Mouse (Mus musculus) 3T3-L1 (cell line): ENCODE measurements around the gene Tmem145.
"Not testable (repeated sequence)": the region's sequence is repeated elsewhere in the genome, so short reads cannot be mapped to it uniquely, and the experiment has no call there.

Experiments used
- DNase-seq: peaks from one replicate; pipeline ENCODE4 v3.0.0-alpha.2; 2015; ENCODE audit warnings: low read depth, low spot score

Gene Tmem145

DNA sequence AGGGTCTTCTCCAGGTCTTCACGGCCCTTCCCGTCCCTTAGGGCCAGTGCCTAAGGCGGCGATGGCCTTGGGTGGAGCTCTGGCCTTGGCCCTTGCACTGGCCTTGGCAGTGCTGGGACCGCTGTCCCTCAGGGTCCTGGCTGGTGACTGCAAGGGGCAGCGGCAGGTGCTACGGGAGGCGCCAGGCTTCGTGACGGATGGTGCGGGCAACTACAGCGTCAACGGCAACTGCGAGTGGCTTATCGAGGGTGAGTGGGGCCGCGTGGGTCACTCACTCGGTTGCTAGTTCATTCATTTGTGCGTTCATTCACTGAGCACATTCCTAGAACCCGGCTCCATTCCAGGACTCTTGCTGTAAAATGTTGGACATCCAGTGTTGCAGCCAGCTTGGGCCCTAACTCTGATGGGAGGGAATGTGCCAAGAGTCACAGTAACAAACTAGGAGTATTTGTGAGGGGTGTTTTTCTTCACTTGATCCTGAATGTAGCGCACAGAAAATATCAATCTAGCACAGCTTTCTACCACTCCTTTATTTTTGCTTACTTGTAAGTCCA, 11.6 kb downstream of the Tmem145 start:
- peak; percentile 21 for DNase-seq

DNA sequence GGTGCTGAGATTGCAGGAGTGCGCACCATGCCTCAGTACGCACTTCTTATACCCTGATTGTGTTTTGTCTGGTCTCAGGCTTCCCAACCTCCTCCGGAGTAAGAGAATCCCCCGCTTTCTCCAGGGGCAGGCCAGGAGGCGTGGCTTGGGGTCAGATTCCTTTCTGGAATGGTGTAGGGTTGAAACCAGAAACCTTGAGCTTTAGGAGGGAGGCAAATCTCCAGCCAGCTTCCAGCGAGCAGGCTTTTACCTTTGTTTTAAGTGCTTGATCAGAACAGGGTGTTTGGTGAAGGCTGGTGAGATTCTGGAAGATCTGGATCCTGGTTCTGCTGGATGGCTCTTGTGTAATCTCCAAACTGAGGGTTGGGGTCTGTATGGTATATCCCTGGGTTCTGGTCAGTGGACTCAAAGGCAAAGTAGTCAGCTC, 16.2 kb downstream of the Tmem145 start:
- peak; percentile 84 for DNase-seq

DNA sequence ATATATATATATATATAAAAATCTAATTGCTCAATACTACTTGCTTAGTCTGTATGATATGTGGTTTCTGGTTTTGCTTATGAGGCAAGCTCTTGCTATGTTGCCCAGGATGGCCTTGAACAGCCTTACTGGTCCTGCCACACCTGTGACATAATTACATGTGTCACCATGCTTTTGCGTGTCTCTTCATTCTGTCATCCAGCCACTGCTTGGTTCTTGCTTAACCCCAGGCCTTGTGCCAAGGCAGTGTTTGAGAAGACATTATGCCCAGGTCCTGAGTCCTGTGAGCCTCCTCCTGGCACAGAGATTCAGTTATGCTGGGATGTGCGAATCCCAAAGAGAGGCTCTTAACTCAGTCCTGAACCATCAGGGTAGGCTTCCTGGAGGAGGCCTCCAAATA, 17.3 kb downstream of the Tmem145 start:
- peak; percentile 31 for DNase-seq

DNA sequence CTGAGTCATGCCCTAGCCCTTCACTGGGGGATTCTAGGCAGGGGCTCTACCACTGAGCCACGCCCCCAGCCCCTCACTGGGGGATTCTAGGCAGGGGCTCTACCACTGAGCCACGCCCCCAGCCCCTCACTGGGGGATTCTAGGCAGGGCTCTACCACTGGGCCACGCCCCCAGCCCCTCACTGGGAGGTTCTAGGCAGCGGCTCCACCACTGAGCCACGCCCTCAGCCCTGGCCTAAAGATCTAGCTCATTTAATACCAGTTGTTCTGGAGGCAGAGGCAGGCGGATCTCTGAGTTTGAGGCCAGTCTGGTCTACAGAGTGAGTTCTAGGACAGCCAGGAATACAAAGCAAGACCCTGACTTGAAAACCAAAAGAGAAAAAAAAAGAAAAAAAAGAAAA, 19.5 kb downstream of the Tmem145 start:
- DNase-seq = not testable (repeated sequence)

DNA sequence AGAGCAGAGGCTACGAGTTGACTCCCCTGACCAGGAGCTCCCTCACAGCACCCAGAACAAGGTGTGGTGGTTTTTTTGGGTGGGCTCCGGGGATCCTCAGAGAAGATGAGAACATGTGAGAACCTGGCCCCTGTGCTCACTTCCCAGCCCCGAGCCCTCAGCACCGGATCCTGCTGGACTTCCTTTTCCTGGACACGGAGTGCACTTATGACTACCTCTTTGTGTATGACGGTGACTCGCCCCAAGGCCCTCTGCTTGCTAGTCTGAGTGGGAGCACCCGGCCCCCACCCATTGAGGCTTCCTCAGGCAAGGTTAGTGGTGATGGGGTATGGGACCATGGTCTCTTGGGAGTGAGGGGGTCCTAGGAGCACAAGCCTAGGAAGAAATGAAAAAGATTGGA, 20.3 kb downstream of the Tmem145 start:
- DNase-seq = peak; percentile 35

DNA sequence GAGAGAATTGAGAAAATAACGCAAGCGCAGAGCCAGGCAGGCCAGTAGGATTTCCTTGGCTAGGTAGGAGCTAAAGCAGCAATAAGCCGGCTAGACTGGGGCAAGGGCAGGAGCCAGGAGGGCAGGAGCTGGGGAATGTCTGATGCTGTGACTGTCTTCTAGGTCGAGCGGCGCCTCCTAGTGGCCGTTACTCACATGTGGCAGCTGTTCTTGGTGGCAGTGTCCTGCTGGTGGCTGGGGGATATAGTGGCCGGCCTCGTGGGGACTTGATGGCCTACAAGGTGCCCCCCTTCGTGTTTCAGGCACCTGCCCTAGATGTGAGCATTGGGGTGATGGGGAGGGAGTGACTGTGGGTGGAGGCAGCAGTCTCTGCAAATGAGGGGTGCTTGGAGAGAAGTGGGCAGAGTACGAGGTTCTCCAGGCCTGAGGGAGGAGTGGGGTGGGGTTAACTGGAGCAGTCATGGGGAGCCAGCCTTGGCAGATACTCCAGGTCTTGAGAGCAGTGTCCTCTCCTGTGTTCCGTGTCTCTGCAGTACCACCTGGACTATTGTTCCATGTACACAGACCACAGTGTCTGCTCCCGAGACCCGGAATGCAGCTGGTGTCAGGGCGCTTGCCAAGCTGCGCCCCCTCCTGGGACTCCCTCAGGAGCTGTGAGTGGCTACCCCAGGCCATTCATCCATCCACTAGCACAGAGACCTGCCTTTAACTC, 27.8 kb downstream of the Tmem145 start:
- peak; percentile 82 for DNase-seq

DNA sequence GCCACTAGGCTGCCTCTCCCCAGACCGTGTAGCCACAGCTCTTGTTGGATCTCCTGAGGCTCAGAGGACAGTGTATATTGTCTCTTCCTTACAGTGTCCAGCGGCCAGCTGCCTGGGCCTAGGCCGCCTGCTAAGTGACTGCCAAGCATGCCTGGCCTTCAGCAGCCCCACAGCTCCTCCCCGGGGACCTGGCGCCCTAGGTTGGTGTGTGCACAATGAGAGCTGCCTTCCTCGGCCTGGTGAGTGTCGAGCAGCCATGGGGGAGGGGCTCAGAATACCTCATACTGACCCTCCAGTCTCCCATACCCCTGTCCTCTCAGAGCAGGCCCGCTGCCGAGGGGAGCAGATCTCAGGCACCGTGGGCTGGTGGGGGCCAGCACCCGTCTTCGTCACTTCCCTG, 28.6 kb downstream of the Tmem145 start:
- no peak for DNase-seq

DNA sequence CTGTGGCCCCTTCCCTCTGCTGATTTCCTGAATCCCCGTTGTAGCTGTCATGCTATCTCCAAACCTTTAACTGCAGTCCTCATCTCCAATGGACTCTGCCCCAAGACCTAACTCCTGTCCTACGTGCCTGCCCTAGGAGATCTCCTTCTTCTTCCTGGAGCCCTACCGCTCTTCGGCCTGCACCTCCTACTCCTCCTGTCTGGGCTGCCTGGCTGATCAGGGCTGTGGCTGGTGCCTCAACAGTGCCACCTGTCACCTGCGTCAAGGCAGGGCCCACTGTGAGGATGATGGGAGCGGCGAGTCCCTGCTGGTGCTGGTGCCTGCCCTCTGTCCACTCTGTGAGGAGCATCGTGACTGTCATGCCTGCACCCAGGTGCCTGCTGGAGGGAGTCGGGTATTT, 33.4 kb downstream of the Tmem145 start:
- DNase-seq = no peak

DNA sequence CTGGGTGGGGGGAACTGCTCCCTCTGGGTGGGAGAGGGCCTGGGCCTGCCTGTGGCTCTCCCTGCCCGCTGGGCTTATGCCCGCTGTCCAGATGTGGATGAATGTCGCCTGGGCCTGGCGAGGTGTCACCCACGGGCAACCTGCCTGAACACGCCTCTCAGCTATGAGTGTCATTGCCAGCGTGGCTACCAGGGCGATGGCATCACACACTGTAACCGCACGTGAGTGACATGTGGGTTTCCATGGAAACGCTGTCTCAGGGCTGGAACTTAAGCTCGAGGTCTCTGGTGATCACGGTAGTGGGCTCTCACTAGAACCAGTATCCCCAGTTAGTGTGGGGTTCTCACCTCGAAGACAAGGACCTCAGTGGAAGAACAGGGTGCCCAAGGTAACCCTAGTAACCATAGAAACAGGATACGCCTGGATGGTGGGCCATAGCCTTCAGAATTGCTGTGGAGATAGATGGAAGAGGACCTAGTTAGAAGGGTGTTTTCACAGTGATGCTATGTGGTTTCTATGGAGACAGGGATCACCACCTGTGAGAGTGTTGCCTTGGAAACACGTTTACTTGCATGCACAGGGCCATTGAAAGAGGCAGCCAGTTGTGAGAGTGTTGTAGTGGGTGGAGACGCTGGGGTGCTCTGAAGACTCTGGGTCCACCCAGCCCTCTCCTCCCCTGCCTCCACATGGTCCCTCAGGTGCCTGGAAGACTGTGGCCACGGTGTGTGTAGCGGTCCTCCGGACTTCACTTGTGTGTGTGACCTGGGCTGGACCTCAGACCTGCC, 35.3 kb downstream of the Tmem145 start:
- DNase-seq = no peak

DNA sequence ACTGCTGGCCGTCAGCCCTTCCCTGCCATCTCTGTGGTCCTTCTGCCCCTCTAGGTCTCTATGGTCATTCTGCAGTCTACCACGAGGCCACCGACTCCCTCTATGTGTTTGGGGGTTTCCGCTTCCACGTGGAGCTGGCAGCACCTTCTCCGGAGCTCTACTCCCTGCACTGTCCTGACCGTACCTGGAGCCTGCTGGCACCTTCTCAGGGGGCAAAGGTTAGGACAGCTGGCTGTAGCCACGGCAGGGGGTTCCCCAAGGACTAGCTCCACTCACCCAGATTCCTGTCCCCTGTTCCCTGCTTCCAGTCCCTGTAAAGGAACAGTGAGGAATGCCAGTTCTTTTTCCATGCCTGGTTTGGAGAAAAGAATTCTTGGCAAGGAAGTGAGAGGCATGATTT, 43.0 kb downstream of the Tmem145 start:
- DNase-seq = no peak

DNA sequence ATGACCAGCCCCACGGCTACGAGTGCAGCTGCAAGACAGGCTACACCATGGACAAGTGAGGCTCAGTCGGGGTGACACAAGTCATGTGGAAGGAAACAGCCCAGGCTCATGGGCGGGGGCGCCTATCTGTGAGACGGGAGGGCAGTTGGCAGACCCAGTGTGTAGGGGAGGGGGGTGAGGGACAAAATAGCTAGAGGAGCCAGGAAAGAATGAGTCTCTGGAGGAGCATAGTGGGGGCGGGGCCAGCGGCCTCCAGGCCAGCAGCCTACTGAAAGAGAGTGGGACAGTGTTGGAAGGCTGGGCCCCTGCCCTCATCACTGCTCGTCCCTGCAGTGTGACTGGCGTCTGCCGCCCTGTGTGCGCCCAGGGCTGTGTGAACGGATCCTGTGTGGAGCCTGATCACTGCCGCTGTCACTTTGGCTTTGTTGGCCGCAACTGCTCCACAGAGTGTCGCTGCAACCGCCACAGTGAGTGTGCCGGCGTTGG, 52.9 kb downstream of the Tmem145 start:
- DNase-seq = no peak

DNA sequence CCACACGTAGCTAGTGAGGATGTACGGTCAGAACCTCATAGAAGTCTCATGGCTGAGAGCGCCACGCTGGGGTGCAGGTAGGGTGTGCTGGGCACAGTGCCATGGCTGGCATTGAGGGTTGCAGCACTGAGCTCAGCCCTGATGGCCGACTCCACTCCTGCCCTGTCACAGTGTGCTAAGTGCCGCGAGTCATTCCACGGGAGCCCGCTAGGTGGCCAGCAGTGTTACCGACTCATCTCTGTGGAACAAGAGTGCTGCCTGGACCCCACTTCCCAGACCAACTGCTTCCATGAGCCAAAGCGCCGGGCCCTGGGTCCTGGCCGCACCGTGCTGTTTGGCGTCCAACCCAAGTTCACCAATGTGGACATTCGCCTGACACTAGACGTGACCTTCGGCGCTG, 57.2 kb downstream of the Tmem145 start:
- no peak for DNase-seq

DNA sequence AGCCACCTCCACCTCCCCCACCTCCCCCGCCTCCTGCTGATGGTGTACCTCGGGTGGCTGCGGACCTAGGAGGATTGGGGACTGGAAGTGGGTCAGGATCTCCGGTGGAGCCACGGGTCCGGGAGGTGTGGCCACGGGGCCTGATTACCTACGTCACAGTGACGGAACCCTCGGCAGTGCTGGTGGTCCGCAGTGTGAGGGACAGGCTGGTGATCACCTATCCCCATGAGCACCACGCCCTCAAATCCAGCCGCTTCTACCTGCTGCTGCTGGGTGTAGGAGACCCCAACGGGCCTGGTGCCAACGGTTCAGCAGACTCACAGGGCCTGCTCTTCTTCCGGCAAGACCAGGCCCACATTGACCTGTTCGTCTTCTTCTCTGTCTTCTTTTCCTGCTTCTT, 57.7 kb downstream of the Tmem145 start:
- no peak for DNase-seq
